ENCODE assay signal across 9 mouse cellular contexts in genomic region chr11:86579731-86580318, GRCm38 (mm10). TPM values are rescaled to one million over a fixed set of nuclear protein-coding genes. Genes with fewer than 3 reads are reported as not detected.
A peak's percentile ranks its signal among the peaks of the same experiment; 100 is the strongest.
DNase-seq lines count a peak whose midpoint lies in the region; ATAC-seq and TF ChIP-seq lines count a peak whose summit lies in the region.
"Had no signal": no experiment of that assay in that cellular context is flagged by ENCODE, and none has a peak within 500 bp of the region (broad histone marks: within the 10 kb centered on the region; RNA-seq: fewer than 3 reads in every experiment).

No protein-coding gene starts in this region.

- peak; percentile 79 for DNase-seq in liver, adult 2 months (ENCODE audit: extremely low read depth, low read depth, low spot score)
- DNase-seq in liver (no peak), NIH3T3 (ENCODE audit: low read depth) (peak; percentile 61)
- DNase-seq in frontal cortex, adult 2 months (ENCODE audit: extremely low spot score in 1 of 2, low spot score in 1 of 2), result no peak
- no peak for DNase-seq in T-cell, adult 2 months (ENCODE audit: low spot score)

- H3K36me3 ChIP-seq in liver, adult 2 months (ENCODE audit: control insufficient read depth, insufficient read depth, low read length), result peaks cover 6% of the 10 kb centered on the region
- H3K36me3 ChIP-seq in intestine, postnatal 0 days (ENCODE audit: control insufficient read depth, insufficient read depth), result no peaks in the 10 kb centered on the region
- no peaks in the 10 kb centered on the region; the same call in 1 of the 2 replicates for H3K36me3 ChIP-seq in liver, embryonic 16.5 days (ENCODE audit: control insufficient read depth, insufficient read depth)

- H3K27me3 ChIP-seq in liver, adult 2 months (ENCODE audit: control insufficient read depth, insufficient read depth, low read length), result no peaks in the 10 kb centered on the region
- H3K27me3 ChIP-seq in intestine, postnatal 0 days (replicated peaks; ENCODE audit: control insufficient read depth, insufficient read depth, low read length), result no peaks in the 10 kb centered on the region
- H3K27me3 ChIP-seq in liver, embryonic 16.5 days (ENCODE audit: control insufficient read depth, insufficient read depth, low read depth, low read length), result no peaks in the 10 kb centered on the region
- H3K27me3 ChIP-seq: forebrain, embryonic 12.5 days had no signal

- TF ChIP-seq POLR2A in liver, adult 2 months (IDR thresholded peaks at IDR 0.05; ENCODE audit: extremely low read depth, insufficient read depth, low read length), result no peak

- no peaks in the 10 kb centered on the region for H3K9me3 ChIP-seq in intestine, postnatal 0 days (ENCODE audit: control insufficient read depth)
- H3K9me3 ChIP-seq in liver, embryonic 16.5 days (replicated peaks; ENCODE audit: control insufficient read depth, low read length), result no peaks in the 10 kb centered on the region
- H3K9me3 ChIP-seq: forebrain, embryonic 12.5 days had no signal

- 23% methylated on average over 10 of the region's 10 CpGs for WGBS in liver, adult 2 months
- 32% methylated on average over 10 of the region's 10 CpGs for WGBS in intestine, postnatal 0 days
- WGBS in liver, embryonic 16.5 days (ENCODE audit: insufficient replicate concordance), result 71% methylated on average over 10 of the region's 10 CpGs

- peak; percentile 48 for ATAC-seq in intestine, postnatal 0 days
- ATAC-seq in liver, embryonic 16.5 days (ENCODE audit: low read depth), result no peak
- ATAC-seq in megakaryocyte progenitor cell, adult 5-6 weeks (replicated peaks; ENCODE audit: poor library complexity), result no peak

- peaks cover 33% of the 10 kb centered on the region for H3K4me1 ChIP-seq in liver, adult 2 months (ENCODE audit: control insufficient read depth, insufficient read depth, low read length)
- peaks cover 7% of the 10 kb centered on the region; the same call in 1 of the 2 replicates for H3K4me1 ChIP-seq in intestine, postnatal 0 days (replicated peaks; ENCODE audit: control insufficient read depth, insufficient read depth, low read length)
- peaks cover 42% of the 10 kb centered on the region for H3K4me1 ChIP-seq in liver, embryonic 16.5 days (ENCODE audit: control insufficient read depth, low read depth, low read length)

- no peaks in the 10 kb centered on the region for H3K79me2 ChIP-seq in liver, adult 2 months (ENCODE audit: control insufficient read depth, insufficient read depth, low read length)

- no peak for TF ChIP-seq CTCF in liver, adult 2 months (IDR thresholded peaks at IDR 0.05; ENCODE audit: low read depth, low read length)
- no peak for TF ChIP-seq CTCF in intestine, postnatal 0 days (IDR thresholded peaks at IDR 0.05; ENCODE audit: low read depth)

- H3K4me3 ChIP-seq in liver, adult 2 months (ENCODE audit: insufficient read depth, low read depth, low read length), result peak overlapping the region; percentile 4; the same call in 1 of the 2 replicates
- no peak overlapping the region for H3K4me3 ChIP-seq in intestine, postnatal 0 days (ENCODE audit: low read depth, low read length)
- H3K4me3 ChIP-seq in liver, embryonic 16.5 days (ENCODE audit: low read depth, low read length), result no peak overlapping the region
- H3K4me3 ChIP-seq: forebrain, embryonic 12.5 days had no signal

- peak overlapping the region; percentile 98 for H3K27ac ChIP-seq in liver, adult 2 months (replicated peaks; ENCODE audit: insufficient read depth, low read depth, low read length)
- H3K27ac ChIP-seq in intestine, postnatal 0 days (ENCODE audit: low read depth, low read length), result peak overlapping the region; percentile 96
- H3K27ac ChIP-seq in liver, embryonic 16.5 days (ENCODE audit: low read length), result peak overlapping the region; percentile 68
- H3K27ac ChIP-seq: forebrain, embryonic 12.5 days had no signal

- peak overlapping the region; percentile 35 for H3K4me2 ChIP-seq in intestine, postnatal 0 days (replicated peaks; ENCODE audit: low read depth)
- no peak overlapping the region for H3K4me2 ChIP-seq in liver, embryonic 16.5 days (ENCODE audit: low read depth, low read length)
- H3K4me2 ChIP-seq: forebrain, embryonic 12.5 days had no signal

- H3K9ac ChIP-seq in liver, adult 2 months (ENCODE audit: low read depth, low read length), result peak overlapping the region; percentile 64
- H3K9ac ChIP-seq in intestine, postnatal 0 days (ENCODE audit: low read depth, low read length), result peak overlapping the region; percentile 45
- no peak overlapping the region for H3K9ac ChIP-seq in liver, embryonic 16.5 days (ENCODE audit: low read depth, low read length)
- H3K9ac ChIP-seq: forebrain, embryonic 12.5 days had no signal

RNA-seq across cellular contexts. Expression of gene Tubd1, which starts 35.0 kb away (rescaled TPM):
- total RNA-seq in liver, adult 2 months (2014; rRNA removed), result 2.6 and 4.3 TPM in 2 replicates
- polyA plus RNA-seq in liver, adult 2 months (2012; rRNA removed), result 1.7 and 2.0 TPM in 2 replicates
- polyA plus RNA-seq in intestine, postnatal 0 days (2015; fragmentation: Nextera tagmentation; extraction: Ambion mirVana), result 4.7 and 5.9 TPM in 2 replicates
- 8.8 TPM in 2 replicates for polyA plus RNA-seq in liver, embryonic 16.5 days (2015; fragmentation: Nextera tagmentation; extraction: Ambion mirVana)
- 5.6 and 6.7 TPM in 2 replicates for polyA plus RNA-seq in frontal cortex, adult 2 months (2012; rRNA removed)
- total RNA-seq in megakaryocyte progenitor cell, adult 5-6 weeks (2015), result 7.0 and 15.0 TPM in 2 replicates
- total RNA-seq in megakaryocyte progenitor cell, adult 5-6 weeks (2017), result 9.4 and 11.5 TPM in 2 replicates

RNA-seq across cellular contexts. Expression of gene Rps6kb1, which starts 35.2 kb away (rescaled TPM):
- 14.4 TPM in 2 replicates for total RNA-seq in liver, adult 2 months (2014; rRNA removed)
- 6.2 and 6.3 TPM in 2 replicates for polyA plus RNA-seq in liver, adult 2 months (2012; rRNA removed)
- polyA plus RNA-seq in intestine, postnatal 0 days (2015; fragmentation: Nextera tagmentation; extraction: Ambion mirVana), result 37.9 and 39.9 TPM in 2 replicates
- 21.1 and 22.0 TPM in 2 replicates for polyA plus RNA-seq in liver, embryonic 16.5 days (2015; fragmentation: Nextera tagmentation; extraction: Ambion mirVana)
- polyA plus RNA-seq in frontal cortex, adult 2 months (2012; rRNA removed), result 27.7 and 29.3 TPM in 2 replicates
- total RNA-seq in megakaryocyte progenitor cell, adult 5-6 weeks (2015), result 44.3 and 53.2 TPM in 2 replicates
- total RNA-seq in megakaryocyte progenitor cell, adult 5-6 weeks (2017), result 34.1 and 48.6 TPM in 2 replicates

Comparison
In these comparisons a context has a peak if more than half of its experiments do, and no peak if none do; other contexts are left out.
1. DNase-seq: peak in liver, adult 2 months (single experiment) and NIH3T3 (single experiment); none in liver (single experiment), frontal cortex, adult 2 months (0 of 2) and T-cell, adult 2 months (single experiment).
2. Peak in every context shown above with its lines, with median percentiles within 50 percentile points of each other: H3K27ac ChIP-seq.